Mouse (Mus musculus): Measurements from ENCODE around the gene Clec4n.
"Not testable (repeated sequence)": the region's sequence is repeated elsewhere in the genome, so short reads cannot be mapped to it uniquely, and the experiment has no call there.

The Clec4n gene

DNA sequence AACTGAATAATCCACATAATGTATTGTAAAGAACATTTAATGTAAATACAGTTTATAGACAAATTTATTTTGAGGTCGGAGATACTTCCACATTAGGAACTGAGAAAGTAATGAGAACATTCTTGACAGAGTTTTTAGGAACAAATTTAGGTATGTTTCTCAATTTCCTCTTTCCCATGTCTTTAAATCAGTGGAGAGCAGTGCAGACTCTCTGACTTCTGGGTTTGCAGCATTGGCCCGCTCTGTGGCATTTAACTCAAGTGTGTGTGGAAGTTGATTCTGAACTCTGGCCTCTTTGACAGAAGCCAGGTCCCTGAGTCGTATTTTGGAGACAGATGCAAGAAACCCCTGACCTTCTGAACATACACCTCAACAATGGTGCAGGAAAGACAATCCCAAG is at the start of gene Clec4n:
TSS of gene Clec4n (plus strand) at position 200 of the 400 bp plus-strand sequence.
- no peak for DNase-seq (ENCODE audit: low spot score)

DNA sequence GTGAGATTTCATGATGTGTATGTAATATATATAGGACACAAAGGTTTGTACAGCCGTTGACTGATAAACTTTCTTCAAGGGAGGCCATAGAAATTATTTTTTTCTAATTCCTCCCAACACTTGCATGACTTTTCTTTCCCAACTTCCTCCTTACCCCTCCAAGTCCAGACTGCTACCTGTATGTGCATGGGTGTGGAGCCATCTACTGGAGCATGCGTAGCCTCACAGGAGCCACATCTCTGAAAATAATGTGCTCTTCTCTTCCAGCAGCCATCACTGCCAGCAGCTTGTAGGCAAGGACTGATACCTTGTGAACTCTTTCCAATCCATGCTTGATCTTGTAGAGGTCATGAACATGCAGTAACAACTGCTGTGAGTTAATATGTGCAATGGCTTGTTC is 44.8 kb upstream of the Clec4n start:
- not testable (repeated sequence) for DNase-seq (ENCODE audit: low spot score)

DNA sequence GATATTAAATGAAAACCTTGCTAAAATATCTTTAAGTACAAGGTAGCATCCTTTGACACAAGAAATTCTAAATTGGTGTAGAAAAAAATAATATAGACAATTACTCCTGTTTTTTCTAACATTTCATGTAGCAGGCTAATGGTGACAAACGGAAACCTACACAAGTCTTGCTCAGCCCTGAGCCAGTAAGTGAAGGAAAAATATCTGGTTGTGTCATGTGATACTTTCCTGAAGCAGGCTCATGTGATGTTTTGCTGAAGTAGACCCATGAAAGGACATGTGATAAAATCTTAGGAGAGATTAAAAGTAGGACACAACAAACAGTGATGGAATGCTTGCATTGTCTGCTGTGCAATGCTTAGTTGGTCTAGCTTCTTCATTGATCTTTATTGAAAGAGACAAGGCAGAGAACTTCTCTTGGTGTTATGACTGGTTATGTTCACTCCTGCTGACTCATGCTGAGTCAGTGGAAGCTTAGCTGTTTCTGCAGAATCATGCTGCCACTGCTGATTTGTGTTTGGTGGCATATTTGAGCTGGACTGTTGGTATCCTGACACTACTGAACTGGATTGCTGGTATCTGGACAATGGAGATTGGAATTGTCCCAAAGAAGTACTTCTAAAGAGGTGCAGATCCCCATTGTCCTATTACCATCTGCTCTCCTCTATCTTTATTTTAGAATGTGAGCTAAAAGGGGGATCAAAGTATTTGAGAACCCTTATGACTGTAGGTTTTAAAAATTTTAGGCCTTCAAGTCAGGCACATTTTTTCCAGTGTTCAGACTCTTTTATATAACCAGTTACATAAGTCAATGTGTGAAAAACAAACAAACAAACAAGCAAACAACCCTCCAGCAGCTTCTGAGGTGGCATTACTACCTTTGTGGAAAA is 22.2 kb upstream of the Clec4n start:
- no peak for DNase-seq (ENCODE audit: low spot score)

GRCm38 (mm10) chr6:123208077-123208439 is 21.6 kb upstream of the Clec4n start:
- not testable (repeated sequence) for DNase-seq (ENCODE audit: low spot score)

- DNase-seq (ENCODE audit: low spot score), result no peak
Measured at GRCm38 (mm10) chr6:123211726-123212125, 17.9 kb upstream of the Clec4n start.

DNA sequence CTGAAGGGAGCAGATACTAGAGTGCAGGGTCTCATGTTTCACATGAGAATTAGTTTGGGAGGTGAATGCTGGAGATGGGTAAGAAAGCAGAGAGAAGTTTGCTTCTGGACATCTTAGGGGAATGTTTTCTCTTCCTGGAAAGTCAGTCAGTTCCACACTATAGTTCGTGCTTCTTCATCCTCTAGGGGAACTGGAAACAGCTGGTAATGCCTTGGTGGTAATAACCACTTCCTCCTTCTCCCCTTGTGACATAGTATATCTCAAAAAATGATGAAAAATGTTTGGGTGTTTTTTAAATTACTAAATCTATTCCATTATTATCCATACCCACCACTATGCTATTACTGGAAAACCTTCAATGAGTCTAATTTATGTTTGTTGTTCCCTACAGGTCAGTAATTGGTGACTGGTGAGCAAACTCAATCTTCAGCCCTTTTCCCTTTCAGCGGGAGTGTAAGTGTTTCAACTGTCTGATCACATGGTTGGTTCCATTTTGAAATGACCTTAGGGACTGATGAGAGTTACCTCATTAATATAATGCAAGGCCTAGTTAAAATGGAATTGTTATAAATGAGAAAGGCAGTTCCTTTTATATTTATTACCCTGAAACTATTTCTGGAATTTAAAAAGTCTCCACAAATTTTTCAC is 2.0 kb upstream of the Clec4n start:
- DNase-seq (ENCODE audit: low spot score), result no peak

DNA sequence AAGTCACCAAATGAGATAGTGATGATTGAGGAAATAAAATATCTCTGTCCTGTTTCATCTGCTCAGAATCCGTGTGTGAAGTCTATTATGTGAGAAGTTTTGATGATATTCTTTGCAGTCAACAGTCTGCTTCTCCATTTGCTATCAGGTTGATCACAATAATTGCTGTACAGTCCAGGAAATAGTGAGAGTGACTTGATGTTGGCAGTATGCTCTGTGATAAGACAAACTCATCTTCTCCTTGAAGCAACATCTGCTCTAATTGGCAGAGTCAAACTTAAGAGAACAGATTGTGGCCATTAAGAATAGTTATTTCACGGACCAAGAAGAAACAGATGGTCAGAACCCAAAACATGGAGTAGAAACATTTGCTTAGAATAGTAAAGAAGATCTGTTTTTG is 1.5 kb downstream of the Clec4n start:
- DNase-seq (ENCODE audit: low spot score), result no peak

DNA sequence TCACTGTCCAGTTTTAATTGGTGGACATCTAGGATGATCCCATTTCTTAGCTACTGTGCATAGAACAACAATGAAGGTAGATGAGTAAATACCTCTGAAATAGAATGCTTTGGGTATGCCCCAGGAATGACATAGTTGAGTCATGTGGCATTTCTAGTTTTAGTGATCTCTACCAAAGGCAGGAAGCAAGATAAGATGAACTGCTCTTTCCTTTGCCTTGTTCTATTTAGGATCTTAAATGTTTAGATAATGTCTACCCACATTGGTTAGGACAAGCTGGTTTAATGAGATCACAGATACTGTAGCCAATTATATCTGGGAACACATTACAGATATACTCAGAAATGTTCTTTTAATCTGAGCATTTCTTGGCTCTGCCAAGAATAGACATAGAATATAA is 7.9 kb downstream of the Clec4n start:
- no peak for DNase-seq (ENCODE audit: low spot score)

DNA sequence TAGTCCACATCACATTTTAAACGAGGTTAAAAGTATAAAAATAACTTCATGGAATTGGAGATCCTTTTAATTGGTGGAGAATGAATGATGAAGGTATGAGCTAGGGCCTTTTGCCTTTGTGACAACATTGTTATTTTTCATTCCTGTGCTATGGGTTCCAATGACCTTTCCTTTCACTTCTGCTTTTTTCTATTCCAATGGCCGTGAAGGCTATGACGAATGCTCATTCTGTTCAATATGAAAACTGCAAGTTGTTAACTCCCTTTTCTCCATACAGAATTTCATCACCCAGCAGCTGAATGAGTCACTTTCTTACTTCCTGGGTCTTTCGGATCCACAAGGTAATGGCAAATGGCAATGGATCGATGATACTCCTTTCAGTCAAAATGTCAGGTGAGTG is 14.6 kb downstream of the Clec4n start:
- DNase-seq (ENCODE audit: low spot score), result no peak

- not testable (repeated sequence) for DNase-seq (ENCODE audit: low spot score)
Measured at GRCm38 (mm10) chr6:123248862-123249261, 19.2 kb downstream of the Clec4n start.

DNA sequence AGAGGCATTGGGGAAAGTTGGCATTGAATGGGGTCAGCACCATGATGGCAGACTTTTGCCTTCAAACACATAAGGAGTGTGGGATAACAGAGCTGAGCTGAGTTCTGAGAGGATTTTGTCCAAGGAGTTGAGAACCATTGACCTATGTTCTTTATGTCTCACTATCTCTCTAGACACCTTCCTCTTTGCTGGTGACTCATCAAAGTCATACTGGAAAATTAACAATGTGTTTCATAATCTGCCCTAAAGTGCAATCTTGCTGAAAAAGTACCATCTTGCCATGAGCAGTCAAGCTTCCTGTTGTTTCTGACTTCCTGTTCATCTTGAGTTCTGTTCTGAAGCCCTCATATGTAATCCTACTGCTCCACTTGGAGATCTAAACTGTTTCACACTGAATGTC is 23.1 kb downstream of the Clec4n start:
- no peak for DNase-seq (ENCODE audit: low spot score)

DNA sequence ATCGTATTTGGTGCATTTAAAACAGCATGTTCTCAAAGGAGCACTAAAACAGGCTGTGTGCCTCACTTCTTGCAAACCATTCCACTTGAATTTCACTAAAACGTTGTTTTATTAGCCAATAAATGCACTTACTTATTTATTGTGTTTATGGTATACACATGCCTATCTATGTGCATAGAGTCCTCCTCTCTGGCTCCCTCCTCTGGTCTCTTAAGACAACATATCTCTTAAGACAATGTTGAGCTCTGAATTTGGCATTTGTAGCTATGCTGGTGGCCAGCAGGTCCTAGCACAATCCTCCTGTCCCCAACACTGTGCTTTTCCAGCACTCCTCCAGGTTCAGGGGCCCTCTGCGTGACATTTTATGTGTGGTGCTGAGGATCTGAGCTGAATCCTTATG is 29.3 kb downstream of the Clec4n start:
- DNase-seq (ENCODE audit: low spot score), result no peak

- DNase-seq (ENCODE audit: low spot score), result no peak
Measured at GRCm38 (mm10) chr6:123259889-123260603, 30.4 kb downstream of the Clec4n start.

GRCm38 (mm10) chr6:123260868-123261267 is 31.2 kb downstream of the Clec4n start:
- no peak for DNase-seq (ENCODE audit: low spot score)

GRCm38 (mm10) chr6:123261555-123262161 is 32.0 kb downstream of the Clec4n start, which contains the start of gene Clec4d:
Clec4d (plus strand) TSS chr6:123262111.
- no peak for DNase-seq (ENCODE audit: low spot score)

DNA sequence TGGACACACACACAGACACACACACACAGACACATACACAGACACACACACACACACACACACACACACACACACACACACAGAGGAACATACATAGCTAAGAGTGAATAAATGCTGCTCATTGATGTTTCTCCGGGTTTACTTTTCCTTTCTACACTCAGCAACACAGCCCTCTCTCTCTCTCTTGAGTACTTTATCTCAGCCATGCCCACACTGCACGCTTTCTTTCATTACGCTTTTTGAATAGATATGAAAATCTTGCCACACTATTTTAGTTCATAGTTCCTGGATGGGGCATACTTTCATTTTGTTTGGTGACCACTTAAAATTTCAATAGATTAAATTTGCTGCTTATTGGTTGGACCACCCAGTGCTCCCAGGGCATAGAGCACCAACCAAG is 34.6 kb downstream of the Clec4n start:
- DNase-seq (ENCODE audit: low spot score), result no peak

GRCm38 (mm10) chr6:123265809-123266208 is 36.2 kb downstream of the Clec4n start:
- DNase-seq (ENCODE audit: low spot score), result no peak

DNA sequence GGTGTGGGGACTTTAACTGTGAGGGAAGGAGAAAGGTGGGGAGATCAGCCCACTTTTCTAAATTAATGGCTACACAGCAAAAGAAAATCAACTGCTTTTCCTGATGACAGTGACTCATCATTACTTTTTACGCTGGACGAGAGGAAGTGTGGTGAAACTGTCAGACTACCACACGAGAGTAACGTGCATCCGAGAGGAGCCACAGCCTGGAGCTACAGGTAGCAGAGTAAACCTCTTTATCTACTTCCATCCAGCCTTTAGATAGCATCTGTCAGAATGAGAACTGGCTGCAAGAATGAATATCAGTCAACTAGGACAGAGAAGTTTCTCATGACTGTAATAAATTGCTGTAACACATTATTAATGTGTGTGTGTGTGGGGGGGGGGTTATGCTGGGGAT is 37.3 kb downstream of the Clec4n start:
- DNase-seq (ENCODE audit: low spot score), result no peak

- no peak for DNase-seq (ENCODE audit: low spot score)
Measured at GRCm38 (mm10) chr6:123279443-123279842, 49.8 kb downstream of the Clec4n start.

DNA sequence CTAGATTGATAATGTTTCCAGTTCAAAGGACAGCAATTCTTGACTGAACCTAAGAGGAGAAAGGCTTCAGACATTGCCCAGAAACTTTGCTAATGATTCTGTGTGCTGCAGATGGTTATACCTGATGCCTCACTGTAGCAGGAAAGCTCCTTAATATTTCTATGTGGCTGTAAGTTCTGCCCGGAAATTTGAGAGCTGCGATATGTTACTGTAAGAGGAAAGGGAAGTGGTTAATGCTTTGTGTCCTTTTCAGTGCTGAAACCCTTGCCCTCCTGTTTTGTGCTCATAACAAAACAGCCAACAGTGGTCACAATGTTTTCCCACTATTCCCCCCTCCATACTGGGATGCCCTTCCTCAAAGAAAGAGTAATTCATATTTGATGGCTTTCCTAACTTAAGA is 56.7 kb downstream of the Clec4n start:
- DNase-seq (ENCODE audit: low spot score), result no peak

GRCm38 (mm10) chr6:123288931-123289330 is 59.3 kb downstream of the Clec4n start:
- DNase-seq (ENCODE audit: low spot score), result no peak

GRCm38 (mm10) chr6:123289753-123290152 is 60.1 kb downstream of the Clec4n start, which contains the start of gene Clec4e:
Clec4e (minus strand) TSS chr6:123289870.
- DNase-seq (ENCODE audit: low spot score), result no peak

Data from ovary, postnatal 14 days (tissue).